Mouse (Mus musculus): ENCODE results near the gene Psmc5. TPM values are rescaled to one million over a fixed set of nuclear protein-coding genes. Genes with fewer than 3 reads are reported as not detected.

Gene Psmc5
- polyA plus RNA-seq, 1 experiment = 78.8 TPM

GRCm38 (mm10) chr11:106302634-106303033 lies 46.7 kb downstream of the Psmc5 start:
- Histone ChIP-seq H3K27ac (ENCODE audit: insufficient read depth, low read depth, low read length) (no peak overlapping the region), H3K4me3 (ENCODE audit: insufficient read depth, low read length) (no peak overlapping the region), H3K4me1 (ENCODE audit: control insufficient read depth, insufficient read depth, low read length) (peaks cover 18% of the 10 kb centered on the region)
- TF ChIP-seq CTCF (IDR thresholded peaks at IDR 0.05; ENCODE audit: low read depth, low read length) (peak; percentile 51), POLR2A (IDR thresholded peaks at IDR 0.05; ENCODE audit: borderline replicate concordance, low read depth, low read length) (no peak)

- TF ChIP-seq CTCF (IDR thresholded peaks at IDR 0.05; ENCODE audit: low read depth, low read length) (no peak), POLR2A (IDR thresholded peaks at IDR 0.05; ENCODE audit: borderline replicate concordance, low read depth, low read length) (no peak)
- H3K4me3 ChIP-seq (ENCODE audit: insufficient read depth, low read length) = no peak overlapping the region
- H3K4me1 ChIP-seq (ENCODE audit: control insufficient read depth, insufficient read depth, low read length) = peaks cover 18% of the 10 kb centered on the region
- peak overlapping the region; percentile 86 for H3K27ac ChIP-seq (ENCODE audit: insufficient read depth, low read depth, low read length)
Observed at GRCm38 (mm10) chr11:106305348-106306064, 49.6 kb downstream of the Psmc5 start.

GRCm38 (mm10) chr11:106306065-106306385 lies 50.1 kb downstream of the Psmc5 start:
- H3K4me3 ChIP-seq (ENCODE audit: insufficient read depth, low read length) = no peak overlapping the region
- H3K4me1 ChIP-seq (ENCODE audit: control insufficient read depth, insufficient read depth, low read length) = peaks cover 18% of the 10 kb centered on the region
- no peak for TF ChIP-seq POLR2A (IDR thresholded peaks at IDR 0.05; ENCODE audit: borderline replicate concordance, low read depth, low read length)
- TF ChIP-seq CTCF (IDR thresholded peaks at IDR 0.05; ENCODE audit: low read depth, low read length) = no peak
- H3K27ac ChIP-seq (ENCODE audit: insufficient read depth, low read depth, low read length) = peak overlapping the region; percentile 86

- TF ChIP-seq POLR2A (IDR thresholded peaks at IDR 0.05; ENCODE audit: borderline replicate concordance, low read depth, low read length) = no peak
- no peak overlapping the region for H3K27ac ChIP-seq (ENCODE audit: insufficient read depth, low read depth, low read length)
- peaks cover 18% of the 10 kb centered on the region for H3K4me1 ChIP-seq (ENCODE audit: control insufficient read depth, insufficient read depth, low read length)
- no peak overlapping the region for H3K4me3 ChIP-seq (ENCODE audit: insufficient read depth, low read length)
Observed at GRCm38 (mm10) chr11:106306758-106307157, 50.8 kb downstream of the Psmc5 start.

GRCm38 (mm10) chr11:106307432-106307831 lies 51.5 kb downstream of the Psmc5 start:
- Histone ChIP-seq H3K4me1 (ENCODE audit: control insufficient read depth, insufficient read depth, low read length) (peaks cover 18% of the 10 kb centered on the region), H3K27ac (ENCODE audit: insufficient read depth, low read depth, low read length) (no peak overlapping the region), H3K4me3 (ENCODE audit: insufficient read depth, low read length) (no peak overlapping the region)
- TF ChIP-seq CTCF (IDR thresholded peaks at IDR 0.05; ENCODE audit: low read depth, low read length) (no peak), POLR2A (IDR thresholded peaks at IDR 0.05; ENCODE audit: borderline replicate concordance, low read depth, low read length) (no peak)

- H3K27ac ChIP-seq (ENCODE audit: insufficient read depth, low read depth, low read length) = no peak overlapping the region
- H3K4me1 ChIP-seq (ENCODE audit: control insufficient read depth, insufficient read depth, low read length) = peaks cover 18% of the 10 kb centered on the region
- TF ChIP-seq CTCF (IDR thresholded peaks at IDR 0.05; ENCODE audit: low read depth, low read length) = no peak
- no peak for TF ChIP-seq POLR2A (IDR thresholded peaks at IDR 0.05; ENCODE audit: borderline replicate concordance, low read depth, low read length)
- H3K4me3 ChIP-seq (ENCODE audit: insufficient read depth, low read length) = no peak overlapping the region
Observed at GRCm38 (mm10) chr11:106308162-106308561, 52.2 kb downstream of the Psmc5 start.

GRCm38 (mm10) chr11:106310123-106310522 lies 54.2 kb downstream of the Psmc5 start:
- Histone ChIP-seq H3K4me1 (ENCODE audit: control insufficient read depth, insufficient read depth, low read length) (peaks cover 14% of the 10 kb centered on the region), H3K4me3 (ENCODE audit: insufficient read depth, low read length) (no peak overlapping the region), H3K27ac (ENCODE audit: insufficient read depth, low read depth, low read length) (no peak overlapping the region)
- no peak for TF ChIP-seq POLR2A (IDR thresholded peaks at IDR 0.05; ENCODE audit: borderline replicate concordance, low read depth, low read length)
- TF ChIP-seq CTCF (IDR thresholded peaks at IDR 0.05; ENCODE audit: low read depth, low read length) = no peak

Other genes with a start within 250 kb of the Psmc5 start
- not detected in 2 replicates for gene Kcnh6, start 248.0 kb upstream of the Psmc5 start, polyA plus RNA-seq (2012; ENCODE audit: insufficient read depth, insufficient read length, missing spikeins)
- gene Dcaf7, start 219.3 kb upstream of the Psmc5 start, polyA plus RNA-seq (2012; ENCODE audit: insufficient read depth, insufficient read length, missing spikeins) = 48.8 and 55.3 TPM in 2 replicates
- 7.2 and 7.6 TPM in 2 replicates for gene Taco1, start 190.1 kb upstream of the Psmc5 start, polyA plus RNA-seq (2012; ENCODE audit: insufficient read depth, insufficient read length, missing spikeins)
- gene Map3k3, start 171.5 kb upstream of the Psmc5 start, polyA plus RNA-seq (2012; ENCODE audit: insufficient read depth, insufficient read length, missing spikeins) = 67.0 and 70.9 TPM in 2 replicates
- gene Gm10840, start 95.3 kb upstream of the Psmc5 start, polyA plus RNA-seq (2012; ENCODE audit: insufficient read depth, insufficient read length, missing spikeins) = not detected in 2 replicates
- gene Limd2, start 95.3 kb upstream of the Psmc5 start, polyA plus RNA-seq (2012; ENCODE audit: insufficient read depth, insufficient read length, missing spikeins) = 263 and 272 TPM in 2 replicates
- 23.8 and 25.4 TPM in 2 replicates for gene Strada, start 54.0 kb upstream of the Psmc5 start, polyA plus RNA-seq (2012; ENCODE audit: insufficient read depth, insufficient read length, missing spikeins)
- gene Ccdc47, start 39.8 kb upstream of the Psmc5 start, polyA plus RNA-seq (2012; ENCODE audit: insufficient read depth, insufficient read length, missing spikeins) = 97.3 and 99.5 TPM in 2 replicates
- 42.8 and 46.3 TPM in 2 replicates for gene Ddx42, start 39.2 kb upstream of the Psmc5 start, polyA plus RNA-seq (2012; ENCODE audit: insufficient read depth, insufficient read length, missing spikeins)
- 17.7 and 21.7 TPM in 2 replicates for gene Ftsj3, start 75 bp upstream of the Psmc5 start, polyA plus RNA-seq (2012; ENCODE audit: insufficient read depth, insufficient read length, missing spikeins)
- 89.5 and 89.8 TPM in 2 replicates for gene Smarcd2, start 16.8 kb downstream of the Psmc5 start, polyA plus RNA-seq (2012; ENCODE audit: insufficient read depth, insufficient read length, missing spikeins)
- gene Tcam1, start 20.5 kb downstream of the Psmc5 start, polyA plus RNA-seq (2012; ENCODE audit: insufficient read depth, insufficient read length, missing spikeins) = not detected in 2 replicates
- not detected in 2 replicates for gene Gh, start 45.7 kb downstream of the Psmc5 start, polyA plus RNA-seq (2012; ENCODE audit: insufficient read depth, insufficient read length, missing spikeins)
- gene Cd79b, start 58.6 kb downstream of the Psmc5 start, polyA plus RNA-seq (2012; ENCODE audit: insufficient read depth, insufficient read length, missing spikeins) = 5.1 and 6.5 TPM in 2 replicates
- gene Scn4a, start 97.1 kb downstream of the Psmc5 start, polyA plus RNA-seq (2012; ENCODE audit: insufficient read depth, insufficient read length, missing spikeins) = not detected in 2 replicates
- not detected in 2 replicates for gene Prr29, start 109.3 kb downstream of the Psmc5 start, polyA plus RNA-seq (2012; ENCODE audit: insufficient read depth, insufficient read length, missing spikeins)
- gene Icam2, start 131.9 kb downstream of the Psmc5 start, polyA plus RNA-seq (2012; ENCODE audit: insufficient read depth, insufficient read length, missing spikeins) = 7.4 and 9.4 TPM in 2 replicates
- gene Ern1, start 231.7 kb downstream of the Psmc5 start, polyA plus RNA-seq (2012; ENCODE audit: insufficient read depth, insufficient read length, missing spikeins) = 27.5 and 27.8 TPM in 2 replicates